Mouse (Mus musculus) heart, adult 2 months (tissue): ENCODE results near the gene Dock6. TPM values are rescaled to one million over a fixed set of nuclear protein-coding genes. Genes with fewer than 3 reads are reported as not detected.

Source experiments
- DNase-seq, 2 experiments: peaks; one replicate each; pipeline ENCODE4 v3.0.0; 2021
- H3K27ac ChIP-seq: fragments of 200-600 bp; 2 replicates; pipeline ENCODE4 v1.8.1; 2022
- H3K27me3 ChIP-seq: fragments of 200-500 bp; 2 replicates; pipeline ENCODE4 v1.6.1; 2012; ENCODE audit warnings: mild to moderate bottlenecking, low read length, inconsistent platforms, mixed read lengths; ENCODE audit not compliant: control insufficient read depth, insufficient read depth
- H3K36me3 ChIP-seq: fragments of 200-500 bp; 2 replicates; pipeline ENCODE4 v1.6.1; 2012; ENCODE audit warnings: low read length, inconsistent platforms; ENCODE audit not compliant: control insufficient read depth, insufficient read depth
- H3K4me1 ChIP-seq: fragments of 200-500 bp; 2 replicates; pipeline ENCODE4 v1.6.1; 2011; ENCODE audit warnings: low read length; ENCODE audit not compliant: control insufficient read depth, insufficient read depth
- H3K4me3 ChIP-seq: fragments of 200-600 bp; 2 replicates; pipeline ENCODE4 v1.8.1; 2022
- H3K79me2 ChIP-seq: fragments of 200-500 bp; replicated peaks from 2 replicates; pipeline ENCODE4 v1.6.1; 2012; ENCODE audit warnings: mild to moderate bottlenecking, inconsistent platforms, low read length, moderate library complexity, mixed read lengths; ENCODE audit not compliant: control insufficient read depth, insufficient read depth
- H3K9ac ChIP-seq: fragments of 200-500 bp; 2 replicates; pipeline ENCODE4 v1.6.1; 2012; ENCODE audit warnings: low read depth, mild to moderate bottlenecking, control low read depth, inconsistent platforms, low read length, mixed read lengths
- CTCF ChIP-seq: fragments of 200-600 bp; IDR thresholded peaks from 2 replicates; pipeline ENCODE4 v1.8.1; 2022; ENCODE audit warnings: antibody characterized with exemption, mild to moderate bottlenecking, moderate library complexity
- EP300 ChIP-seq: fragments of 200-500 bp; IDR thresholded peaks from 2 replicates; pipeline ENCODE4 v1.6.1; 2011; ENCODE audit warnings: low read depth, low read length, control low read depth; ENCODE audit not compliant: insufficient read depth
- POLR2A ChIP-seq: fragments of 200-500 bp; IDR thresholded peaks from 2 replicates; pipeline ENCODE4 v1.6.1; 2011; ENCODE audit warnings: mild to moderate bottlenecking, low read depth, low read length, control low read depth; ENCODE audit not compliant: insufficient read depth
- WGBS: fragments of 180-500 bp; shearing (Covaris S2); methylation state at CpG from one replicate; pipeline ENCODE4 v1.1.7; 2018; 5-methylcytosine and 5-hydroxymethylcytosine counted together
- intact Hi-C: fragments of 180-260 bp; cut with DNase I; formaldehyde crosslinking; loops from one replicate; pipeline ENCODE4 v1.15.1; 2025
- polyA plus RNA-seq: library from polyadenylated mRNA; depleted of rRNA; stranded (reverse); fragments of >200 nt; gene quantifications from 2 replicates; pipeline ENCODE4 v1.2.3, GENCODE M21; 2012
- total RNA-seq, 2 experiments: library from RNA; stranded (reverse); gene quantifications; 2 replicates each; pipeline ENCODE4 v1.2.3; 2021

Gene Dock6
- total and polyA plus RNA-seq, 3 experiments, result 25.9 to 87.9 (median 33.8) TPM

DNA sequence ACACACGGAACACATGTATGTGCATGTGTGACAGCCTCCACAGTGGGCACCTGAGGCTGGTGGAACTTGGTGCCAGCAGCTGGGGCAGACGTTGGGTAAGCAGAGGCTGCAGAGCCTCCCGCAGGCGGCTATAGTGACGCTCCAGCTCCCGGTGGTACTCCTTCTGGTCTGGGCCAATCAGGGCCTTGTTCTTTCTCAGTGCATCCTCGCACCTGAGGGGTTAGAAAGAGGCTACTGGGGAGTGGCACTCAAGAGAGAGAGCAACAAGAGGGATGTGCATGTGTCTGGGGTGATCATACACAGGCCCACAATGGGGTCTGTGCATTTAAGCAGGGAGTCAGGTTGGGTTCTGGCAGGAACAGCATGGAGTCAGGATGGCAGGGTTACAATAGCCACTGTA lies 51.3 kb downstream of the Dock6 start:
- no peaks in the 10 kb centered on the region for H3K27me3 ChIP-seq
- H3K79me2 ChIP-seq, result no peaks in the 10 kb centered on the region
- DNase-seq, result no peak
- intact Hi-C loops, result loop anchor here (5.0 kb wide), 2 partner anchors 109 to 199 kb away; no protein-coding TSS in a partner anchor
- 88% methylated on average over 7 of the region's 7 CpGs for WGBS
- peaks cover 10% of the 10 kb centered on the region for H3K4me1 ChIP-seq
- H3K4me3 ChIP-seq, result no peak overlapping the region
- no peak for TF ChIP-seq POLR2A
- TF ChIP-seq CTCF, result no peak
- TF ChIP-seq EP300, result no peak
- no peak overlapping the region for H3K9ac ChIP-seq
- H3K27ac ChIP-seq, result no peak overlapping the region
- H3K36me3 ChIP-seq, result no peaks in the 10 kb centered on the region; the same call in 1 of the 2 replicates

- Histone ChIP-seq H3K36me3 (no peaks in the 10 kb centered on the region; the same call in 1 of the 2 replicates), H3K9ac (no peak overlapping the region; the same call in 1 of the 2 replicates), H3K27ac (peak overlapping the region; percentile 96), H3K4me3 (peak overlapping the region; percentile 97), H3K79me2 (0 out of 2 replicates have a peak, but pooled peaks cover 2% of the 10 kb centered on the region), H3K27me3 (no peaks in the 10 kb centered on the region), H3K4me1 (peaks cover 13% of the 10 kb centered on the region)
- WGBS, result 42% methylated on average over 3 of the region's 3 CpGs
- intact Hi-C loops, result no loop called here
- DNase-seq, result no peak
- TF ChIP-seq EP300 (no peak), CTCF (no peak)
These were observed 53.5 kb downstream of the Dock6 start for GRCm38 (mm10) chr9:21799010-21799350.

DNA sequence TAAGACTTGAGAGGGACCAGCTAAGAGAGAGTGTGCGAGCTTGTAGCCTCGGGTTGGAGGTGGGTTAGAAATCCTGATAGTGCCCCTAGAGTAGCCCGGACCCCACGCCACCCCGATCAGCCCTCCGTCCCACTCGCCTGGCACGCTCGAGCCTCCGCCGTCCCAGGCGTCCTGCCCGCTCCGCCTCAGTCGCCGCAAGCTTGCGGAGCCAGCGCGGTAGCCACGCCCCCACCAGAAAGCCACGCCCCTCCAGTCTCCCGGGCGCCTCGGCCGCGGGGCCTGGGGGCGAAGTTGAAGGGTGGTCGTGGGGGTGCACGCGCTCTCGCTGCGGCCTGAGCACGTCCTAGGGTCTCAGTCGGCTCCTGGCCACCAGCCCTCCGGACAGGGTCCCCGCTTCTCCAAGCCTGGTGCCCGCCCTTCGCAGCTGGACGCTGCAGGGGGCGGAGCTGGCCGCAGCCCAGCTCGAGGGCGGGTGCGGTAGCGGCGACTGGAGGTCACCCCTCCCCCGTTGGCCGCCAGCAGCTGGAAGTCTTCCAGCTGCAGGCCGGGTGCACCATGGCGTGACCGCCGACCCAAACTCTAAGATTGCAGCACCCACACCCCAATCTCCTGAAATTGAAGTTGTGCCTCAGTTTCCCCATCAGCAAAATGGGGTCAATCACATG lies 54.0 kb downstream of the Dock6 start, which contains the start of gene Kank2:
Kank2 (minus strand) TSS at position 400 of the 665 bp plus-strand sequence.
- Histone ChIP-seq H3K36me3 (no peaks in the 10 kb centered on the region; the same call in 1 of the 2 replicates), H3K27ac (peak within 1 kb of the TSS; percentile 96), H3K27me3 (no peaks in the 10 kb centered on the region), H3K79me2 (0 out of 2 replicates have a peak, but pooled peaks cover 2% of the 10 kb centered on the region), H3K9ac (peak within 1 kb of the TSS; percentile 88), H3K4me3 (peak within 1 kb of the TSS; percentile 97), H3K4me1 (peaks cover 13% of the 10 kb centered on the region)
- DNase-seq, result peak; percentile 94 to 97
- intact Hi-C loops, result no loop called here
- TF ChIP-seq CTCF (no peak), POLR2A (peak; percentile 91), EP300 (peak; percentile 57; the same call in 1 of the 2 replicates)
- WGBS, result under 1% methylated on average over 51 of the region's 52 CpGs

DNA sequence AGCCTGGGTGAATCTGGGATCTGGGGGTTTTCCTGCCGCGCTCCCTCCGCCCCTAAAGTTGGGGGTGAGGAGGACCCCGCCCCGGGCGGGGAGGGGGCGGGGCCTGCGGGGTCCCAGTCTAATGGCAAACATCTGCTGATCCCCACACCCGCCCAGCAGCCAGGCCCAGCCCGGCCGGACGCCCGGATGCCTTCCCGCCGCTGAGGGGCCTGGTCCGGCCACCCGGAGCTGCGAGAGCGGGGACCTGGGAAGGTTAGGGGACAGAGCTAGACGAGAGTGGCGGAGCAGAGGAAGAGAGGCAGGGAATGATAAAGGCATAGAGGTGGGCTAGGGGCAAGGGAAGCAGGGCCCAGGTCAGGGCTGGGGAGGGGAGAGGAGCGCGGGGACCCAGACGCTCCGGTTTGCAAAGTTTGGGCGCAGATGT lies 54.5 kb downstream of the Dock6 start:
- no peaks in the 10 kb centered on the region for H3K27me3 ChIP-seq
- peak; percentile 85 to 87 for DNase-seq
- H3K4me3 ChIP-seq, result peak overlapping the region; percentile 97
- peak overlapping the region; percentile 96 for H3K27ac ChIP-seq
- WGBS, result 1% methylated on average over 25 of the region's 26 CpGs
- H3K79me2 ChIP-seq, result 0 out of 2 replicates have a peak, but pooled peaks cover 2% of the 10 kb centered on the region
- intact Hi-C loops, result no loop called here
- peaks cover 3% of the 10 kb centered on the region for H3K36me3 ChIP-seq
- H3K9ac ChIP-seq, result peak overlapping the region; percentile 88
- TF ChIP-seq EP300 (no peak), POLR2A (no peak; the same call in 1 of the 2 replicates), CTCF (no peak)
- peaks cover 14% of the 10 kb centered on the region for H3K4me1 ChIP-seq

DNA sequence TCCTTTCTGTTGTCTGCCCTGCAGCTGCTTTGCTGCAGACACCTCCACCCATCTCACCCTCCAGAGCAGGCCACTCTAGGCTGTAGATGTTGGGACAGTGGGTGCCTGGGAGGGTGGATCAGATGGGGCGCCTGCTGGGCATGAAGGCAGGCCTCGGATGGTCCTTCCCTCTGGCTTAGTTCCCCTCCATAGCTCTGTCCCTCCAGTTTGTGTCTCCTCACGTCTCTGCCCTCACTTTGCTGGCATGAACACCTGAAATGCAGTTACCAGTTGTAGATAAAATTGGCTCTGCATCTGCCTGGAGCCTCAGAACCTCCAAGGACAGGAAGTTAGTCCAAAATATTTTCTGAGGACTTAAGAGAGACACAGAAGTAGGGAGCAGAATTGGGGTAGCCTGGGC lies 55.5 kb downstream of the Dock6 start:
- TF ChIP-seq POLR2A (no peak), CTCF (no peak), EP300 (no peak)
- Histone ChIP-seq H3K27ac (peak overlapping the region; percentile 96), H3K4me3 (peak overlapping the region; percentile 97), H3K27me3 (no peaks in the 10 kb centered on the region), H3K9ac (peak overlapping the region; percentile 35), H3K4me1 (peaks cover 20% of the 10 kb centered on the region), H3K79me2 (0 out of 2 replicates have a peak, but pooled peaks cover 2% of the 10 kb centered on the region), H3K36me3 (peaks cover 8% of the 10 kb centered on the region)
- no peak for DNase-seq
- 37% methylated on average over 3 of the region's 3 CpGs for WGBS
- intact Hi-C loops, result no loop called here

DNA sequence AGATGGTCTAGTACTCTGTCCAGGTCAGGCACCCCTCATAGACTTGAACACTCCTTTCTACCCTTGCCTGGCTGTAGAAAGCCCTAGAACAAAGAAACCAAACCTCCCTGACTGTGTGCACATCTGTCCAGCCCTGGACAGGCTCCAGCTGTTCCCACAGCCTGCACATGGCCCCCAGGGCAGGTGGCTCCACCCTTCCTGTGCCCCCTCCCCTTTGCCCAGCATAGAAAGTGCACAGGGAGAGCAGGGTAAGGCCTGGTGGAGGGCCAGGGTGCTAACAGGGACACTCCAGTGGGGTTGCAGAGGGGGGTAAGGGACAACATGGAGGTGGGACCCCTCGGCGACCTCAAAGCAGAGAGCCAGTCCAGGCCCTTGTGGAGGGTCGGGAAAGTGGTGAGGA lies 56.2 kb downstream of the Dock6 start:
- H3K36me3 ChIP-seq, result peaks cover 10% of the 10 kb centered on the region
- H3K4me3 ChIP-seq, result peak overlapping the region; percentile 35
- no peak for DNase-seq
- peak overlapping the region; percentile 96 for H3K27ac ChIP-seq
- H3K9ac ChIP-seq, result peak overlapping the region; percentile 17
- TF ChIP-seq EP300 (no peak), CTCF (0 out of 2 replicates have a peak, but pooled peaks have one; percentile 2)
- peaks cover 25% of the 10 kb centered on the region for H3K4me1 ChIP-seq
- no peaks in the 10 kb centered on the region for H3K27me3 ChIP-seq
- 15% methylated on average over 3 of the region's 3 CpGs for WGBS
- intact Hi-C loops, result no loop called here
- 0 out of 2 replicates have a peak, but pooled peaks cover 2% of the 10 kb centered on the region for H3K79me2 ChIP-seq
